In genomic region chr5:92861416-92862112, GRCm38 (mm10) we compare ENCODE assay signal across 11 mouse cellular contexts.
A peak's percentile ranks its signal among the peaks of the same experiment; 100 is the strongest.
DNase-seq lines count a peak whose midpoint lies in the region; ATAC-seq and TF ChIP-seq lines count a peak whose summit lies in the region.
"Had no signal": no experiment of that assay in that cellular context is flagged by ENCODE, and none has a peak within 500 bp of the region (broad histone marks: within the 10 kb centered on the region; RNA-seq: fewer than 3 reads in every experiment).

No protein-coding gene starts in this region.

- DNase-seq in embryonic facial prominence, embryonic 11.5 days (ENCODE audit: low spot score), result no peak
- DNase-seq in embryonic facial prominence, embryonic 10.5 days (ENCODE audit: low spot score), result no peak
- DNase-seq in midbrain, embryonic 10.5 days (ENCODE audit: low spot score), result peak; percentile 50
- DNase-seq in retina, postnatal 1 day, result peak; percentile 62
- no peak for DNase-seq in heart, adult 11 months
- DNase-seq in spleen, postnatal 14 days (ENCODE audit: low spot score in 2 of 2), result no peak
- DNase-seq in heart, adult 2 months, result no peak
- DNase-seq: kidney, adult 2 months had no signal

- ATAC-seq in embryonic facial prominence, embryonic 11.5 days (replicated peaks; ENCODE audit: insufficient number of reproducible peaks, low FRiP score, low TSS enrichment, low read depth), result 0 out of 2 replicates have a peak, but pooled peaks have one; percentile 32
- ATAC-seq in forebrain, embryonic 16.5 days, result peak; percentile 76

- H3K9ac ChIP-seq in embryonic facial prominence, embryonic 11.5 days (replicated peaks; ENCODE audit: low read length), result no peak overlapping the region
- H3K9ac ChIP-seq in forebrain, embryonic 16.5 days (replicated peaks; ENCODE audit: low read depth, low read length), result no peak overlapping the region
- H3K9ac ChIP-seq in heart, adult 2 months (ENCODE audit: low read depth, low read length), result no peak overlapping the region
- H3K9ac ChIP-seq: liver, embryonic 14.5 days had no signal

- intact Hi-C loops in heart, adult 2 months (cut with DNase I), result no loop called here

- WGBS in embryonic facial prominence, embryonic 11.5 days, result 79% methylated on average over 10 of the region's 10 CpGs
- 79% methylated on average over 10 of the region's 10 CpGs for WGBS in embryonic facial prominence, embryonic 10.5 days
- WGBS in forebrain, embryonic 16.5 days, result 46% methylated on average over 10 of the region's 10 CpGs
- WGBS in midbrain, embryonic 10.5 days, result 48% methylated on average over 10 of the region's 10 CpGs
- 72% methylated on average over 10 of the region's 10 CpGs for WGBS in heart, adult 2 months

- H3K27ac ChIP-seq in embryonic facial prominence, embryonic 11.5 days (replicated peaks; ENCODE audit: low read depth, low read length), result no peak overlapping the region
- H3K27ac ChIP-seq in embryonic facial prominence, embryonic 10.5 days (replicated peaks), result no peak overlapping the region; the same call in 1 of the 2 replicates
- H3K27ac ChIP-seq in forebrain, embryonic 16.5 days (ENCODE audit: low read length), result no peak overlapping the region; the same call in 1 of the 2 replicates
- H3K27ac ChIP-seq in midbrain, embryonic 10.5 days (replicated peaks), result peak overlapping the region; percentile 42
- H3K27ac ChIP-seq in heart, adult 2 months, result no peak overlapping the region
- H3K27ac ChIP-seq: liver, embryonic 14.5 days had no signal

- H3K4me1 ChIP-seq in embryonic facial prominence, embryonic 11.5 days (ENCODE audit: control insufficient read depth, insufficient read depth, low read length), result no peaks in the 10 kb centered on the region
- H3K4me1 ChIP-seq in embryonic facial prominence, embryonic 10.5 days, result peaks cover 18% of the 10 kb centered on the region
- peaks cover 36% of the 10 kb centered on the region for H3K4me1 ChIP-seq in forebrain, embryonic 16.5 days (replicated peaks; ENCODE audit: control insufficient read depth, insufficient read depth, low read length)
- peaks cover 37% of the 10 kb centered on the region for H3K4me1 ChIP-seq in midbrain, embryonic 10.5 days
- peaks cover 5% of the 10 kb centered on the region for H3K4me1 ChIP-seq in heart, adult 2 months (ENCODE audit: control insufficient read depth, insufficient read depth, low read length)

- no peaks in the 10 kb centered on the region for H3K36me3 ChIP-seq in embryonic facial prominence, embryonic 11.5 days (replicated peaks; ENCODE audit: control insufficient read depth, insufficient read depth, low read depth, low read length)
- H3K36me3 ChIP-seq in embryonic facial prominence, embryonic 10.5 days (replicated peaks), result no peaks in the 10 kb centered on the region
- no peaks in the 10 kb centered on the region for H3K36me3 ChIP-seq in forebrain, embryonic 16.5 days (ENCODE audit: control insufficient read depth, insufficient read depth)
- no peaks in the 10 kb centered on the region for H3K36me3 ChIP-seq in midbrain, embryonic 10.5 days
- no peaks in the 10 kb centered on the region for H3K36me3 ChIP-seq in heart, adult 2 months (ENCODE audit: control insufficient read depth, insufficient read depth, low read length)

- no peak for TF ChIP-seq POLR2A in heart, adult 2 months (IDR thresholded peaks at IDR 0.05; ENCODE audit: insufficient read depth, low read depth, low read length)

- H3K27me3 ChIP-seq in embryonic facial prominence, embryonic 11.5 days (ENCODE audit: control insufficient read depth, insufficient read depth, low read length), result no peaks in the 10 kb centered on the region
- H3K27me3 ChIP-seq in embryonic facial prominence, embryonic 10.5 days (replicated peaks; ENCODE audit: low read depth, poor library complexity, severe bottlenecking), result no peaks in the 10 kb centered on the region
- no peaks in the 10 kb centered on the region for H3K27me3 ChIP-seq in forebrain, embryonic 16.5 days (replicated peaks; ENCODE audit: control insufficient read depth, insufficient read depth, low read length)
- H3K27me3 ChIP-seq in midbrain, embryonic 10.5 days (ENCODE audit: low read depth, poor library complexity, severe bottlenecking), result no peaks in the 10 kb centered on the region
- H3K27me3 ChIP-seq in heart, adult 2 months (ENCODE audit: control insufficient read depth, insufficient read depth, low read length), result no peaks in the 10 kb centered on the region

- H3K4me3 ChIP-seq in embryonic facial prominence, embryonic 11.5 days (ENCODE audit: low read depth, low read length), result no peak overlapping the region
- no peak overlapping the region for H3K4me3 ChIP-seq in embryonic facial prominence, embryonic 10.5 days
- H3K4me3 ChIP-seq in forebrain, embryonic 16.5 days (replicated peaks; ENCODE audit: low read length), result no peak overlapping the region
- no peak overlapping the region for H3K4me3 ChIP-seq in midbrain, embryonic 10.5 days
- H3K4me3 ChIP-seq in heart, adult 2 months, result no peak overlapping the region

- no peak for TF ChIP-seq CTCF in heart, adult 2 months (IDR thresholded peaks at IDR 0.05)

- no peak for TF ChIP-seq EP300 in heart, adult 2 months (IDR thresholded peaks at IDR 0.05; ENCODE audit: insufficient read depth, low read depth, low read length)

- no peaks in the 10 kb centered on the region for H3K79me2 ChIP-seq in heart, adult 2 months (replicated peaks; ENCODE audit: control insufficient read depth, insufficient read depth, low read length)

- no peaks in the 10 kb centered on the region for H3K9me3 ChIP-seq in embryonic facial prominence, embryonic 11.5 days (replicated peaks; ENCODE audit: control insufficient read depth, low read length)
- no peaks in the 10 kb centered on the region for H3K9me3 ChIP-seq in embryonic facial prominence, embryonic 10.5 days
- no peaks in the 10 kb centered on the region for H3K9me3 ChIP-seq in forebrain, embryonic 16.5 days (ENCODE audit: control insufficient read depth, low read length)
- H3K9me3 ChIP-seq in midbrain, embryonic 10.5 days (replicated peaks), result no peaks in the 10 kb centered on the region

- no peak overlapping the region for H3K4me2 ChIP-seq in embryonic facial prominence, embryonic 11.5 days (ENCODE audit: low read depth, low read length)
- H3K4me2 ChIP-seq in forebrain, embryonic 16.5 days (ENCODE audit: low read length), result no peak overlapping the region
- H3K4me2 ChIP-seq: heart, embryonic 11.5 days had no signal

Comparison
In these comparisons a context has a peak if more than half of its experiments do, and no peak if none do; other contexts are left out.
1. DNase-seq: peak in midbrain, embryonic 10.5 days (single experiment) and retina, postnatal 1 day (single experiment); none in embryonic facial prominence, embryonic 11.5 days (single experiment), embryonic facial prominence, embryonic 10.5 days (single experiment), heart, adult 11 months (single experiment), spleen, postnatal 14 days (0 of 2) and heart, adult 2 months (0 of 2).